ENCODE assay signal across 27 mouse cellular contexts in the genomic region with DNA sequence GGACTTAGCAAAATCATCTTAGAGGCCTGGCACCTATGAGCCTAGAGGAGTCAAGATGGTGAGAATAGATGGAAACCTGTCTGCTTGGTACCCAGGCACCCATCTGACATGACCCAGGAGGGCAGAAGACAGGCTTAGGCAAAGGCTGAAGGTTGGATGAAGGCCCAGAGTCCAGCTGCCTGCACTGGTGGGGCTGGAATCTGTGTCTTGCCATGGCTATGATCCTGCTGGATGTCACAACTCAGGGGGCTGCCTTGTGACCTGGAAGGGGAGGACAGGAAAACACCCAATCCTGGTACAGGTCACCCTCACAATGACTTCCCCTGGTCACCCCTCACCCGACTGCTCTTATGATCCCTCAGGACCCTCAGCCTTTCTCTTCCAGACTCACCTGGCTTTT. TPM values are rescaled to one million over a fixed set of nuclear protein-coding genes. Genes with fewer than 3 reads are reported as not detected.
"Had no signal": no experiment of that assay in that cellular context is flagged by ENCODE, and none has a peak within 500 bp of the region (broad histone marks: within the 10 kb centered on the region; RNA-seq: fewer than 3 reads in every experiment).

No protein-coding gene starts in this region.

- H3K9me3 ChIP-seq: heart, embryonic 10.5 days; heart, embryonic 12.5 days; hindbrain, embryonic 10.5 days; hindbrain, embryonic 12.5 days; intestine, embryonic 15.5 days; limb, embryonic 10.5 days; limb, embryonic 12.5 days; liver, embryonic 13.5 days had no signal

- H3K4me3 ChIP-seq: gastrocnemius, adult 2 months; heart, embryonic 10.5 days; heart, embryonic 12.5 days; hindbrain, embryonic 10.5 days; hindbrain, embryonic 12.5 days; intestine, embryonic 15.5 days; layer of hippocampus, adult 2 months; limb, embryonic 10.5 days; limb, embryonic 12.5 days; liver, embryonic 13.5 days had no signal

- H3K27ac ChIP-seq: gastrocnemius, adult 2 months; heart, embryonic 10.5 days; hindbrain, embryonic 10.5 days; hindbrain, embryonic 12.5 days; hindbrain, embryonic 14.5 days; intestine, embryonic 15.5 days; layer of hippocampus, adult 2 months; limb, embryonic 10.5 days; limb, embryonic 12.5 days; liver, embryonic 13.5 days had no signal

- H3K9ac ChIP-seq: heart, embryonic 12.5 days; hindbrain, embryonic 12.5 days; hindbrain, embryonic 14.5 days; intestine, embryonic 15.5 days; limb, embryonic 12.5 days; liver, embryonic 13.5 days had no signal

- H3K4me1 ChIP-seq: hindbrain, embryonic 12.5 days; intestine, embryonic 15.5 days; limb, embryonic 10.5 days; limb, embryonic 12.5 days; liver, embryonic 13.5 days had no signal

- DNase-seq: gastrocnemius, adult 2 months; gastrocnemius, postnatal 10 days; gastrocnemius, postnatal 25 days; heart, adult 18-20 months; heart, postnatal 10 days; heart, postnatal 4 days; kidney, adult 18-20 months; kidney, adult 8-10 months; kidney, postnatal 10 days; kidney, postnatal 25 days; kidney, postnatal 4 days; liver; liver, embryonic 13.5 days had no signal

- ATAC-seq: hindbrain, embryonic 16.5 days; inflammation-experienced regulatory T-cells, adult 6 months; intestine, embryonic 15.5 days; intestine, postnatal 0 days had no signal

- H3K4me2 ChIP-seq: heart, embryonic 12.5 days; hindbrain, embryonic 12.5 days; hindbrain, embryonic 14.5 days; intestine, embryonic 15.5 days; limb, embryonic 12.5 days; liver, embryonic 11.5 days; liver, embryonic 13.5 days had no signal

- H3K36me3 ChIP-seq: heart, embryonic 10.5 days; heart, embryonic 12.5 days; hindbrain, embryonic 10.5 days; hindbrain, embryonic 12.5 days; intestine, embryonic 15.5 days; limb, embryonic 10.5 days; limb, embryonic 12.5 days; liver, embryonic 13.5 days had no signal

RNA-seq across cellular contexts. Expression of gene 6430571L13Rik, which starts 14.4 kb away (rescaled TPM):
- total RNA-seq: granulocyte monocyte progenitor cell, adult 5-6 weeks had no signal

RNA-seq across cellular contexts. Expression of gene Cacna2d2, which starts 44.6 kb away (rescaled TPM):
- polyA plus RNA-seq: liver, embryonic 13.5 days had no signal
